Mouse (Mus musculus) limb, embryonic 15.5 days (tissue): ENCODE measurements around the gene Tfap2a. TPM values are rescaled to one million over a fixed set of nuclear protein-coding genes. Genes with fewer than 3 reads are reported as not detected.
A peak's percentile ranks its signal among the peaks of the same experiment; 100 is the strongest.

Source experiments
- ATAC-seq: fragments of 200-750 bp; cut with Nextera tagmentation; 2 replicates; pipeline ENCODE4 v1.8.0; 2017; ENCODE audit warnings: low read depth, moderate TSS enrichment; ENCODE audit not compliant: insufficient number of reproducible peaks, low FRiP score, low TSS enrichment
- H3K27ac ChIP-seq: fragments of 300-500 bp; sonication (generic); 2 replicates; pipeline ENCODE4 v1.5.1; 2015; ENCODE audit warnings: moderate library complexity, mild to moderate bottlenecking, inconsistent platforms
- H3K27me3 ChIP-seq: fragments of 300-500 bp; sonication (generic); 2 replicates; pipeline ENCODE4 v1.6.1; 2015; ENCODE audit warnings: inconsistent platforms
- H3K36me3 ChIP-seq: fragments of 300-500 bp; sonication (generic); 2 replicates; pipeline ENCODE4 v1.6.1; 2015; ENCODE audit warnings: inconsistent platforms
- H3K4me1 ChIP-seq: fragments of 300-500 bp; sonication (generic); 2 replicates; pipeline ENCODE4 v1.6.1; 2015; ENCODE audit warnings: inconsistent platforms
- H3K4me2 ChIP-seq: fragments of 300-500 bp; sonication (generic); 2 replicates; pipeline ENCODE4 v1.6.1; 2015; ENCODE audit warnings: mild to moderate bottlenecking, inconsistent platforms
- H3K4me3 ChIP-seq: fragments of 300-500 bp; sonication (generic); 2 replicates; pipeline ENCODE4 v1.5.1; 2015; ENCODE audit warnings: mild to moderate bottlenecking, inconsistent platforms
- H3K9ac ChIP-seq: fragments of 300-500 bp; sonication (generic); 2 replicates; pipeline ENCODE4 v1.6.1; 2015; ENCODE audit warnings: inconsistent platforms
- H3K9me3 ChIP-seq: fragments of 300-500 bp; sonication (generic); 2 replicates; pipeline ENCODE4 v1.6.1; 2016; ENCODE audit warnings: inconsistent platforms
- WGBS: fragments of 180-500 bp; shearing (Covaris S2); methylation state at CpG from one replicate; pipeline ENCODE4 v1.1.7; 2015; 5-methylcytosine and 5-hydroxymethylcytosine counted together
- polyA plus RNA-seq: library from polyadenylated mRNA; unstranded; fragments of >200 nt; fragmentation: Nextera tagmentation; extraction: Ambion mirVana; gene quantifications from 2 replicates; pipeline ENCODE4 v1.2.1, GENCODE M21; 2015

The Tfap2a gene
- polyA plus RNA-seq, 1 experiment from 2014 or later = 14.8 TPM

- Histone ChIP-seq H3K27ac (peak overlapping the region; percentile 68), H3K9me3 (no peaks in the 10 kb centered on the region), H3K27me3 (peaks cover 61% of the 10 kb centered on the region), H3K36me3 (no peaks in the 10 kb centered on the region), H3K9ac (0 out of 2 replicates have a peak overlapping the region, but pooled peaks have one; percentile 26), H3K4me1 (peaks cover 7% of the 10 kb centered on the region; the same call in 1 of the 2 replicates), H3K4me2 (peak overlapping the region; percentile 82), H3K4me3 (peak overlapping the region; percentile 55)
- under 1% methylated on average over 66 of the region's 70 CpGs for WGBS
- ATAC-seq = peak; percentile 95
These were observed 15.2 kb downstream of the Tfap2a start for GRCm38 (mm10) chr13:40722741-40723597.

- Histone ChIP-seq H3K4me3 (no peak overlapping the region), H3K9ac (no peak overlapping the region), H3K27me3 (peaks cover 62% of the 10 kb centered on the region), H3K36me3 (no peaks in the 10 kb centered on the region), H3K9me3 (no peaks in the 10 kb centered on the region), H3K27ac (peak overlapping the region; percentile 47; the same call in 1 of the 2 replicates), H3K4me2 (no peak overlapping the region), H3K4me1 (peaks cover 13% of the 10 kb centered on the region)
- no peak for ATAC-seq
- WGBS = 7% methylated on average over 9 of the region's 9 CpGs
These were observed 18.5 kb downstream of the Tfap2a start for GRCm38 (mm10) chr13:40719741-40720082.

DNA sequence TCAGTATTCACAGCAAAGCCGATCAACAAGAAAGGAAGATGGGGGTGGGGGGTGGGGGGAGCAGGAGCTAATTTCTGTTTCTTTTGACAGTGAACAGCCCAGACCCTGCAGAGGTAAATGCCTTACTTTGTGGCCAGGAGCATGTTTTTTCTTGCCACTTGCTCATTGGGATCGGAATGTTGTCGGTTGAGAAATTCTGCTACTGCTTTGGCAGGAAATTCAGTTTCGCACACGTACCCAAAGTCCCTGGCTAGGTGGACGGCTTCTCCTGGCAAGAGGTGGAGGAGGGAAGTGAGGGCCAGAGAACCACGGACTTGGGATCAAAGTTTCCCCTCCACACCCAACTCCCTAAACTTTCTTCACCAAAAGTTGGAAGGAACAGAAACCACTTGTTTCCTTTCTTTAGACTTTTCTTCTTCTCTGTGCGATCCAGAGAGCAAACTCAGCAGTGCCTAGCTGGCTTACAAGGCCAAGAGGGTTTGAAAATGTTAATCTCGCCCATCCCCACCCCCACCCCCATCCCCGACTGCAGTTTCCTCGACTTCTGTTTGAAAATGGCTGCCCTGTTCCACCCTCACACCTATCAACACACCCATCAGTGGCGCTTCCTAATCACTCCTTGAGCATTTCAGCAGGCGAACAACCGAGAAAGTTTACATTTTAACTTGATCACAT lies 19.0 kb downstream of the Tfap2a start:
- WGBS = 11% methylated on average over 14 of the region's 14 CpGs
- Histone ChIP-seq H3K36me3 (no peaks in the 10 kb centered on the region), H3K27ac (peak overlapping the region; percentile 47; the same call in 1 of the 2 replicates), H3K27me3 (peaks cover 66% of the 10 kb centered on the region), H3K9ac (no peak overlapping the region), H3K4me1 (peaks cover 13% of the 10 kb centered on the region), H3K9me3 (no peaks in the 10 kb centered on the region), H3K4me3 (no peak overlapping the region), H3K4me2 (no peak overlapping the region)
- no peak for ATAC-seq

- Histone ChIP-seq H3K27ac (no peak overlapping the region), H3K4me2 (no peak overlapping the region), H3K9me3 (no peaks in the 10 kb centered on the region), H3K4me1 (peaks cover 6% of the 10 kb centered on the region; the same call in 1 of the 2 replicates), H3K9ac (no peak overlapping the region), H3K27me3 (peaks cover 72% of the 10 kb centered on the region), H3K36me3 (no peaks in the 10 kb centered on the region), H3K4me3 (no peak overlapping the region)
- 13% methylated on average over 32 of the region's 37 CpGs for WGBS
- no peak for ATAC-seq
These were observed 21.1 kb downstream of the Tfap2a start for GRCm38 (mm10) chr13:40716771-40717716.

GRCm38 (mm10) chr13:40714531-40714930 lies 23.6 kb downstream of the Tfap2a start:
- Histone ChIP-seq H3K27me3 (peaks cover 79% of the 10 kb centered on the region), H3K4me1 (peaks cover 14% of the 10 kb centered on the region; the same call in 1 of the 2 replicates), H3K9ac (no peak overlapping the region), H3K9me3 (no peaks in the 10 kb centered on the region), H3K27ac (no peak overlapping the region), H3K36me3 (no peaks in the 10 kb centered on the region), H3K4me3 (no peak overlapping the region), H3K4me2 (no peak overlapping the region)
- 34% methylated on average over 2 of the region's 2 CpGs for WGBS
- ATAC-seq = no peak

GRCm38 (mm10) chr13:40713681-40714080 lies 24.5 kb downstream of the Tfap2a start:
- H3K27ac ChIP-seq = no peak overlapping the region
- peaks cover 81% of the 10 kb centered on the region for H3K27me3 ChIP-seq
- H3K4me2 ChIP-seq = no peak overlapping the region
- 19% methylated on average over 5 of the region's 5 CpGs for WGBS
- no peaks in the 10 kb centered on the region for H3K9me3 ChIP-seq
- H3K4me3 ChIP-seq = no peak overlapping the region
- no peak overlapping the region for H3K9ac ChIP-seq
- ATAC-seq = no peak
- H3K4me1 ChIP-seq = peaks cover 17% of the 10 kb centered on the region
- H3K36me3 ChIP-seq = no peaks in the 10 kb centered on the region

DNA sequence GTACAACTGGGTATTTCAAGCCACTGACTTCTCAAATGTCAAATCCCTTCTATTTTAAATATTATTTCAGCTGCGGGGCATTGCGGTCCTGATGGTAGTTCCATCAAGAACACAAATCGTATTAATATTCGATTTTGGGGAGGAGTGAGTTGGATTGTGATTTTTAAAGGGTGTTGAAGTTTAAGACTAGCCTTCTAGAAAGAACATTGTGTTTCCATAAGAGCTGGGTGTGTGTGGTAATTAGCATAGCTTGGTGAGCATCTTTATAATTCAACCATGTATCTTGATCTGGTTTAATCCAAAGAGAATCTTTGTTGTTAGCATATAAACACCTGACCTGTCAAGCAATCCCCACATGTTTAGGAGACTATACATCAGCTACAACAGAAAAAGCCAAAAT lies 24.9 kb downstream of the Tfap2a start:
- Histone ChIP-seq H3K4me1 (peaks cover 17% of the 10 kb centered on the region), H3K9me3 (no peaks in the 10 kb centered on the region), H3K4me2 (no peak overlapping the region), H3K9ac (no peak overlapping the region), H3K4me3 (no peak overlapping the region), H3K36me3 (no peaks in the 10 kb centered on the region), H3K27me3 (peaks cover 80% of the 10 kb centered on the region), H3K27ac (no peak overlapping the region)
- 16% methylated on average over 4 of the region's 4 CpGs for WGBS
- no peak for ATAC-seq

- Histone ChIP-seq H3K4me3 (no peak overlapping the region), H3K9me3 (no peaks in the 10 kb centered on the region), H3K36me3 (no peaks in the 10 kb centered on the region), H3K9ac (no peak overlapping the region), H3K27ac (no peak overlapping the region), H3K27me3 (peaks cover 79% of the 10 kb centered on the region), H3K4me1 (peaks cover 17% of the 10 kb centered on the region), H3K4me2 (no peak overlapping the region)
- WGBS = 6% methylated on average over 4 of the region's 4 CpGs
- ATAC-seq = no peak
These were observed 25.7 kb downstream of the Tfap2a start for GRCm38 (mm10) chr13:40712526-40712832.

- 9% methylated on average over 7 of the region's 7 CpGs for WGBS
- no peaks in the 10 kb centered on the region for H3K9me3 ChIP-seq
- peaks cover 14% of the 10 kb centered on the region for H3K4me1 ChIP-seq
- H3K9ac ChIP-seq = no peak overlapping the region
- H3K36me3 ChIP-seq = no peaks in the 10 kb centered on the region
- peaks cover 79% of the 10 kb centered on the region for H3K27me3 ChIP-seq
- no peak for ATAC-seq
- no peak overlapping the region for H3K4me2 ChIP-seq
- no peak overlapping the region for H3K4me3 ChIP-seq
- no peak overlapping the region for H3K27ac ChIP-seq
These were observed 26.3 kb downstream of the Tfap2a start for GRCm38 (mm10) chr13:40711661-40712525.

GRCm38 (mm10) chr13:40710062-40710342 lies 28.2 kb downstream of the Tfap2a start:
- peaks cover 18% of the 10 kb centered on the region for H3K4me1 ChIP-seq
- H3K36me3 ChIP-seq = no peaks in the 10 kb centered on the region
- H3K4me3 ChIP-seq = no peak overlapping the region
- H3K4me2 ChIP-seq = no peak overlapping the region
- no peak overlapping the region for H3K27ac ChIP-seq
- 8% methylated on average over 11 of the region's 11 CpGs for WGBS
- H3K9ac ChIP-seq = no peak overlapping the region
- H3K9me3 ChIP-seq = no peaks in the 10 kb centered on the region
- no peak for ATAC-seq
- H3K27me3 ChIP-seq = peaks cover 90% of the 10 kb centered on the region
